Mouse (Mus musculus) forebrain, embryonic 14.5 days (tissue): ENCODE data around the gene Ablim1. TPM values are rescaled to one million over a fixed set of nuclear protein-coding genes. Genes with fewer than 3 reads are reported as not detected.
"Not testable (repeated sequence)": the region's sequence is repeated elsewhere in the genome, so short reads cannot be mapped to it uniquely, and the experiment has no call there.

Experiments
- ATAC-seq: fragments of 200-750 bp; cut with Nextera tagmentation; 2 replicates; pipeline ENCODE4 v1.8.0; 2017; ENCODE audit warnings: mild to moderate bottlenecking, moderate library complexity
- DNase-seq: peaks from one replicate; pipeline ENCODE4 v3.0.0-alpha.2; 2015; ENCODE audit warnings: low spot score
- H3K27ac ChIP-seq: fragments of 300-500 bp; sonication (generic); 2 replicates; pipeline ENCODE4 v1.5.1; 2014; ENCODE audit warnings: low read depth, mild to moderate bottlenecking, control low read depth, low read length, moderate library complexity
- H3K27me3 ChIP-seq: fragments of 300-500 bp; sonication (generic); replicated peaks from 2 replicates; pipeline ENCODE4 v1.6.1; 2014; ENCODE audit warnings: low read length, control low read depth, mixed read lengths; ENCODE audit not compliant: control insufficient read depth, insufficient read depth
- H3K36me3 ChIP-seq: fragments of 300-500 bp; sonication (generic); 2 replicates; pipeline ENCODE4 v1.6.1; 2014; ENCODE audit warnings: low read length, control low read depth; ENCODE audit not compliant: control insufficient read depth, insufficient read depth
- H3K4me1 ChIP-seq: fragments of 300-500 bp; sonication (generic); 2 replicates; pipeline ENCODE4 v1.6.1; 2014; ENCODE audit warnings: antibody characterized with exemption, low read length, control low read depth; ENCODE audit not compliant: control insufficient read depth, insufficient read depth
- H3K4me2 ChIP-seq: fragments of 300-500 bp; sonication (generic); 2 replicates; pipeline ENCODE4 v1.6.1; 2014; ENCODE audit warnings: mild to moderate bottlenecking, control low read depth, low read length
- H3K4me3 ChIP-seq: fragments of 300-500 bp; sonication (generic); 2 replicates; pipeline ENCODE4 v1.5.1; 2014; ENCODE audit warnings: low read depth, low read length, control low read depth
- H3K9ac ChIP-seq: fragments of 300-500 bp; sonication (generic); 2 replicates; pipeline ENCODE4 v1.6.1; 2014; ENCODE audit warnings: mild to moderate bottlenecking, low read length, control low read depth, moderate library complexity
- H3K9me3 ChIP-seq: fragments of 300-500 bp; sonication (generic); replicated peaks from 2 replicates; pipeline ENCODE4 v1.6.1; 2016; ENCODE audit warnings: low read length, control low read depth, mixed read lengths; ENCODE audit not compliant: control insufficient read depth
- WGBS: fragments of 180-500 bp; shearing (Covaris S2); extraction: QIAGEN DNeasy Blood & Tissue Kit; methylation state at CpG from one replicate; pipeline ENCODE4 v1.1.7; 2014; 5-methylcytosine and 5-hydroxymethylcytosine counted together
- polyA plus RNA-seq: library from polyadenylated mRNA; unstranded; fragments of >200 nt; fragmentation: Nextera tagmentation; extraction: Ambion mirVana; gene quantifications from 2 replicates; pipeline ENCODE4 v1.2.1, GENCODE M21; 2014

Ablim1 gene
- polyA plus RNA-seq, 1 experiment from 2014 or later = 24.0 TPM

DNA sequence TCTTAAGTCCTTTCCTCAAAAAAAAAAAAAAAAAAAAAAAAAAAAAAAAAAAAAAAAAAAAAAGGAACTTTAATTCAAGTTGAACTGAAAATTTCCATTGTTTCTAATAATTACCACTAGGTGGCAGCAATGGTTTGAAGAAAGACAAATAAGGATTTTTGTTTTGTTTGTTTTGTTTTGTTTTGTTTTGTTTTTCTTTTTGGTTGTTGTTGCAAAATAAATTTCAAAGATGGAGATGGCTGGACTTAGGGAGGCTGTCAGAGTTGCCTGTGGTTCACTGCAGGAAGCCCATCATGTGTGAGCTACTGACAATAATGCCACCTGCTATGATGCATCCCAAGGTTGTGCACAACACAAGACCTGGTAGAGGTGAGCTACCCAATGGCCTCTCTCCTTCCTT, 176.7 kb downstream of the Ablim1 start:
- no peak overlapping the region for H3K27ac ChIP-seq
- no peaks in the 10 kb centered on the region for H3K9me3 ChIP-seq
- H3K4me2 ChIP-seq = no peak overlapping the region
- H3K9ac ChIP-seq = no peak overlapping the region
- peaks cover 8% of the 10 kb centered on the region; the same call in 1 of the 2 replicates for H3K4me1 ChIP-seq
- DNase-seq (peak; percentile 78), ATAC-seq (peak; percentile 52; the same call in 1 of the 2 replicates)
- H3K4me3 ChIP-seq = no peak overlapping the region
- H3K27me3 ChIP-seq = no peaks in the 10 kb centered on the region
- H3K36me3 ChIP-seq = no peaks in the 10 kb centered on the region

DNA sequence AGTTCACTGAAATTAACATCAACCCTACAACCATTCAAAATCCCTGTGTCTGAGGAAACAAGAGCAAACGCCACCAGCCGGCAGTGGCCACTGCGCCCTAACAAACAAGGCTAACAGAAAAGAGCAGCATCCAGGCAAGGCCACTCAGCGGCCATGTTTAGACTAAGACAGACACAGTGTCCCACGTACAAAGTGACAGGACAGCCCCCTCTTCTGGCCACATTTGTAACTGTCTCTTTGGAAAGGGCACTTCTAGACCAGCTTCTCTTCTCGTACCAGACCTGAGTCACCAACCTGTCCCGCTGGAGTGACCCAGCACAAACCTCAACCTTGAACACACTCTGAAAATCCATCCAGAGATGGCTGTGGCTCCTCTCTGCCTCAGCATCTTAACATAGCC, 178.5 kb downstream of the Ablim1 start:
- Histone ChIP-seq H3K36me3 (no peaks in the 10 kb centered on the region), H3K4me2 (no peak overlapping the region), H3K27me3 (no peaks in the 10 kb centered on the region), H3K4me3 (no peak overlapping the region), H3K9me3 (no peaks in the 10 kb centered on the region), H3K9ac (no peak overlapping the region), H3K4me1 (peaks cover 8% of the 10 kb centered on the region; the same call in 1 of the 2 replicates), H3K27ac (no peak overlapping the region)
- DNase-seq (peak; percentile 78), ATAC-seq (peak; percentile 40)
- 31% methylated on average over 7 of the region's 7 CpGs for WGBS

DNA sequence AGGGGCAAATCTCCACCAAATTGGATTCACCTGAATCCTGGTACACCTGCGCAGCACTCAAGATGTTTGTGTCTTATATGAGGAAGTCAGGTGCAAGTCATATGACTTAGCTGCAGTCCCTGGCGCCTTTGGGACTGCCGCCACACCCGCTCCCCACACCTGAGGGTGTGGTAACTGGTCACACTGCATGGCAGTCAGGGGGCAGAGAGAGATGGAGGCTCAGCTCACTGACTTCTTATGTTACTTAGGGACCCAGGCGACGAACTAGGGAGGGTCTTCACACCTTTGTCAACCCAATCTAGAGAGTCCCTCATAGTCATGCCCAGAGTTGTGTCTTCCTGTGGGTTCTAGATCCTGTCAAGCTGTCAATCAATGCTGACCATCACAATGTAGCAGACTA, 179.1 kb downstream of the Ablim1 start:
- H3K9ac ChIP-seq, H3K4me1 ChIP-seq, H3K27ac ChIP-seq, H3K36me3 ChIP-seq, H3K4me2 ChIP-seq, H3K4me3 ChIP-seq, DNase-seq, H3K27me3 ChIP-seq, H3K9me3 ChIP-seq: not testable (repeated sequence)
- WGBS = 92% methylated on average over 6 of the region's 6 CpGs
- 0 out of 2 replicates have a peak, but pooled peaks have one; percentile 7 for ATAC-seq

DNA sequence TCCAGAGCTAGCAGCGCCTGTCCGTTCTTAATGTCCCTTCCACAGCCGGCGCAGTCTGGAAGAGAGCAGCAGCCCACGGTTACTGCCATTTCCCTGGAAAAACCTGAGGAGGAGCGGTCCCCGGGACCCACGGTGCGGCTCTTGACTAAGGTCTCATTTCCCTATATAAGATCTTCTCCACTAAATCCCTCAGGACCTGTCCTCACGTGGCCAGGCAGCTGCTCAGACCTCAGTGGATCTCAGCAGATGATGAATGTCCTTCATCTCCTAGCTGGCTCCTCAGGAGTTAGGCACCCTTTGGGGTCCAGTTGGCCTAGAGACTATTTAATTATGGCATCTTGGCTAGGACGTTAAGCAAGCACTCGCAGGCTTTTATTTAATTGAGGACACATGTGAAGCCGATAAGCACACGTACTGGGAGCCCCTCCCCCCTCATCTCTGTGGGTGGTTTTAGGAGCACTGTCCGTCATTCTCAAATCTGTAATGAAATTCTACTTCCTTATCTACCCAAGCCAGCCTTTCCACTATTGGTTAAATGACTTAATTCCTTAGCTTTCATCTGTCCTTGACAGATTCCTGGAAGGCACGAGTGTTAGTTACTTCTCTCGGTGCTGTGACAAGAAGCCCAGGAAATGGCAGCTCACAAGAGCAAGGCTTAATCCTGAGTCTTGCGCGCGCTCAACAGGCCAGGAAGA, 179.9 kb downstream of the Ablim1 start:
- 59% methylated on average over 20 of the region's 20 CpGs for WGBS
- DNase-seq = peak; percentile 51
- Histone ChIP-seq H3K9me3 (no peaks in the 10 kb centered on the region), H3K4me3 (no peak overlapping the region), H3K36me3 (no peaks in the 10 kb centered on the region), H3K4me1 (peaks cover 8% of the 10 kb centered on the region; the same call in 1 of the 2 replicates), H3K27me3 (no peaks in the 10 kb centered on the region), H3K9ac (no peak overlapping the region), H3K4me2 (no peak overlapping the region), H3K27ac (no peak overlapping the region)
- no peak; the same call in 1 of the 2 replicates for ATAC-seq

DNA sequence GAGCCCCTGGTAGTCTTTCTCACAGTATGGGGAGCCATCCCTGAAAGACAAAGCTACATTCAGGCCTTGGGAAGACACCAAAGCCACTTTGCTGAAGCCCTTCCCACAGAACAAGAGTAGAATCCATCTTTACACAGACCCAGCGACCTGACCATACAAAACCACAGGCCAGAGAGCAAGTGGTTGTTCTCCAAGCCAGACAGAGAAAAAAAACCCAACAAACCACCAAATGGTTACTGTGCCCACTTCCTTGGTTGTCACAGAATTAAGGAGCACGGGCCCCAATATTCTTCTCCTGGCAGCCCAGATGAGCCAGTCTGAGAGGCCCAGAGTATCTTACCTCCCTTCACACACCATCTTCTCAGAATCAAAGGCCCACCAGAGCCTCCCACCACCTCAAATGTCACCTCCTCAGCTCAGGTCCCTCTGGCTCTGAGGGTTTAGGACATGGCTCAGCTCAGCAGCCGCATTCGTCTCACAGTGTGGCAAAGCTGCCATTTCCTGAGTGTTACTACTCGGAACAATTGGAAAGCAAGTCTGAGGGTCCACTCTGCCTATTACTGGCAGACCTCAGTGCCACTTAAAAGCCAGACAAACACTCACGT, 181.7 kb downstream of the Ablim1 start:
- H3K4me1 ChIP-seq = peaks cover 8% of the 10 kb centered on the region; the same call in 1 of the 2 replicates
- H3K27ac ChIP-seq = no peak overlapping the region
- H3K9ac ChIP-seq = no peak overlapping the region
- DNase-seq = no peak
- H3K4me3 ChIP-seq = no peak overlapping the region
- no peak overlapping the region for H3K4me2 ChIP-seq
- WGBS = 88% methylated on average over 6 of the region's 6 CpGs
- ATAC-seq = no peak
- no peaks in the 10 kb centered on the region for H3K36me3 ChIP-seq
- H3K9me3 ChIP-seq = no peaks in the 10 kb centered on the region
- no peaks in the 10 kb centered on the region for H3K27me3 ChIP-seq

DNA sequence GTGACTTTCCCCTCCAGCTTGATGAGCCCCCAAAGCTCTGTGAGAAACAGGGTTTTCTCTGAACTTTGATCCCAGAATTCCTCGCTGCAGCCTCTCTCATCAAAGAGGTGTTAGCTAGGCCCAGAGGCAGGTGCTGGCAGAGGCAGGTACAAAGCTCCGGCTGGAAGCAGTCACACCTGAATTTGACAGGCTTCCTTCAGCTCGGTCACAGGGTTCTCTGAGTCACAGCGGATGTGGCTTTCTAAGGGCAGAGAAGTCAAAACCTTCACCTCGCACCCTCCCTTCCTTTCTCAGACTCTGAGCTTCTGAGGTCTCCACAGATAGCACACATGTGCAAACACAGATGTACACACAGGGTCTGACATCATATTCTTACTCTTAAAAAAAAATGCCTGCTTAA, 182.4 kb downstream of the Ablim1 start:
- DNase-seq (no peak), ATAC-seq (no peak)
- Histone ChIP-seq H3K4me2 (no peak overlapping the region), H3K9ac (no peak overlapping the region), H3K36me3 (no peaks in the 10 kb centered on the region), H3K27ac (no peak overlapping the region), H3K4me1 (peaks cover 8% of the 10 kb centered on the region; the same call in 1 of the 2 replicates), H3K27me3 (no peaks in the 10 kb centered on the region), H3K9me3 (no peaks in the 10 kb centered on the region), H3K4me3 (no peak overlapping the region)
- 90% methylated on average over 5 of the region's 5 CpGs for WGBS

DNA sequence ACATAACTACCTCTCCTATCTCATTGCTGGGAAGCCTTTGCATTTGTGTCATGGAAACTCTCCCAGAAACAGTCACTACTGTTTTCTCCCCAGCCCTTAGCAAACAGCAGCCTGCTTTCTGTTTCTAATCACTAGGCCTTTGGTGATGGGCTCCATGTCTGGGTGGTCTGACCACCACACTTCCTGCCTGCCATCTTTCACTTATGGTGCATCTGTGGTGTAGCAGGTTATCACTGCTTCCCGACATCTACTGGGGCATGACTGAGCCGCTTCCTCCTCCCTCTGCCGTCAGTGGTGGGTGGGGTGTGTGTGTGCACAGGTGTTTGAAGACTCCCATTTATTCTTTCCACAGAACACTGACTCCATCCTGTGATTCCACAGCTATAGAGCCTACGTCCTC, 183.4 kb downstream of the Ablim1 start:
- ATAC-seq = no peak
- no peak for DNase-seq
- H3K27ac ChIP-seq = no peak overlapping the region
- H3K4me3 ChIP-seq = no peak overlapping the region
- H3K36me3 ChIP-seq = no peaks in the 10 kb centered on the region
- H3K9me3 ChIP-seq = no peaks in the 10 kb centered on the region
- H3K9ac ChIP-seq = no peak overlapping the region
- no peaks in the 10 kb centered on the region for H3K27me3 ChIP-seq
- H3K4me1 ChIP-seq = peaks cover 8% of the 10 kb centered on the region; the same call in 1 of the 2 replicates
- H3K4me2 ChIP-seq = no peak overlapping the region
- 92% methylated on average over 4 of the region's 4 CpGs for WGBS

DNA sequence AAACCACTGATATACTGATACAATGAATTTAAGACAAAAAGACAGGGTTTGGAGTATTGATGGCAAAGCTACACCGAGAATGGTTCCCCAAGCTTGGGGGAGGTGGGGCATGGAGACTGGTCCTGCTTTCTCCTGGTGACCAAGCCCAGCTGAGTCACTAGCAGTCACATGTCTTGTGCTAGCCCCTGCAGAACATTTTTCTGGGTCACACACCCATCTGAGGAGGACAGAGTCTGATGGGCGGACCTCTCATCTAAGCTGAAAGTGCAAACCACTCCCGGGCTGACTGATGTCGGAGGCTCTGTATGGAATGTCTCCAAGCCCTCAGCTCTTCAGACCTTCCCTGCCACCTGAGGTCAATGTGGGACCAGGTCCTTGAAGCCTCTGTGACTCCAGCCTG, 184.1 kb downstream of the Ablim1 start:
- H3K36me3 ChIP-seq = no peaks in the 10 kb centered on the region
- DNase-seq (no peak), ATAC-seq (no peak)
- no peak overlapping the region for H3K4me2 ChIP-seq
- peaks cover 8% of the 10 kb centered on the region; the same call in 1 of the 2 replicates for H3K4me1 ChIP-seq
- no peak overlapping the region for H3K9ac ChIP-seq
- WGBS = 84% methylated on average over 4 of the region's 4 CpGs
- H3K4me3 ChIP-seq = no peak overlapping the region
- H3K9me3 ChIP-seq = no peaks in the 10 kb centered on the region
- H3K27ac ChIP-seq = no peak overlapping the region
- H3K27me3 ChIP-seq = no peaks in the 10 kb centered on the region

DNA sequence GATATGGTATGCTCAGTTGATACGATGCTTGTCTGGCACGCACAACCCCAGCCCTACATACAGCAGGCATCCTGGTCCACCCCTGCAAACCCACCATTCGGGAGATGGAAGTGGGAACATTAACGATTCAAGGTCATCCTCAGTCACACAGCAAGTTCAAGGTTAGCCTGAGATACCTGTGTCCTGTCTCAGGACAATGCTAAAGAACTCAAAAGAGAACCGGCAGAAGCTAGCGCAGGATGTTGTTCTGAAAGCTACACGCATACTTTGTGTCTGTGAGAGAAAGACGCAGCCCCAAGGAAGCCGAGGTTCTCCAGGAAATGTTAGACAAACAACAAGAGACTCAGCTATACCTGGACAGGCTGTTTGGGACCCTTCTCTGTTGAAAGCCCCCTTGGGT, 185.0 kb downstream of the Ablim1 start:
- Histone ChIP-seq H3K36me3 (no peaks in the 10 kb centered on the region), H3K4me1 (peaks cover 6% of the 10 kb centered on the region; the same call in 1 of the 2 replicates), H3K4me2 (no peak overlapping the region), H3K9me3 (no peaks in the 10 kb centered on the region), H3K27me3 (no peaks in the 10 kb centered on the region), H3K9ac (no peak overlapping the region), H3K4me3 (no peak overlapping the region), H3K27ac (no peak overlapping the region)
- no peak for ATAC-seq
- no peak for DNase-seq
- WGBS = 90% methylated on average over 9 of the region's 9 CpGs
